Mouse (Mus musculus): ENCODE results near the gene Ppm1d. TPM values are rescaled to one million over a fixed set of nuclear protein-coding genes. Genes with fewer than 3 reads are reported as not detected.

Gene Ppm1d
- polyA plus RNA-seq, 1 experiment = 6.1 TPM

- H3K36me3 ChIP-seq (ENCODE audit: control insufficient read depth, insufficient read depth) = no peaks in the 10 kb centered on the region
- TF ChIP-seq MAX (IDR thresholded peaks at IDR 0.05; ENCODE audit: low read depth) (no peak), USF1 (IDR thresholded peaks at IDR 0.05; ENCODE audit: low read depth) (no peak), REST (IDR thresholded peaks at IDR 0.05; ENCODE audit: insufficient read depth, insufficient read length) (no peak), E2F4 (IDR thresholded peaks at IDR 0.05; ENCODE audit: insufficient read depth) (no peak), TCF3 (IDR thresholded peaks at IDR 0.05; ENCODE audit: insufficient read length, low read depth) (no peak), CEBPB (IDR thresholded peaks at IDR 0.05; ENCODE audit: insufficient read depth, poor library complexity, severe bottlenecking) (no peak), SRF (IDR thresholded peaks at IDR 0.05; ENCODE audit: control insufficient read depth, insufficient read length, low read depth) (no peak), POLR2AphosphoS2 (IDR thresholded peaks at IDR 0.05; ENCODE audit: insufficient read length, low read depth) (no peak), MYOD1 (IDR thresholded peaks at IDR 0.05; ENCODE audit: control insufficient read depth in 1 of 3, insufficient read length in 2 of 3, low read depth in 2 of 3) (no peak), MYOG (IDR thresholded peaks at IDR 0.05; ENCODE audit: control insufficient read depth in 1 of 3, insufficient read depth in 1 of 3, insufficient read length in 2 of 3, low read depth in 2 of 3) (no peak), POLR2A (IDR thresholded peaks at IDR 0.05; ENCODE audit: insufficient read length, low read depth) (no peak), TCF12 (IDR thresholded peaks at IDR 0.05; ENCODE audit: insufficient read depth, poor library complexity, severe bottlenecking) (no peak)
- no peak overlapping the region for H3ac ChIP-seq (ENCODE audit: control insufficient read depth, insufficient read length)
These were observed 82.9 kb downstream of the Ppm1d start for GRCm38 (mm10) chr11:85393990-85394389.

GRCm38 (mm10) chr11:85395361-85395760 lies 84.3 kb downstream of the Ppm1d start:
- no peaks in the 10 kb centered on the region for H3K27me3 ChIP-seq (ENCODE audit: control insufficient read depth, insufficient read depth, insufficient read length)
- TF ChIP-seq SRF (IDR thresholded peaks at IDR 0.05; ENCODE audit: control insufficient read depth, insufficient read length, low read depth) (no peak), REST (IDR thresholded peaks at IDR 0.05; ENCODE audit: insufficient read depth, insufficient read length) (no peak), POLR2A (IDR thresholded peaks at IDR 0.05; ENCODE audit: insufficient read length, low read depth) (no peak), E2F4 (IDR thresholded peaks at IDR 0.05; ENCODE audit: insufficient read depth) (no peak), TCF3 (IDR thresholded peaks at IDR 0.05; ENCODE audit: insufficient read length, low read depth) (no peak), TCF12 (IDR thresholded peaks at IDR 0.05; ENCODE audit: insufficient read depth, poor library complexity, severe bottlenecking) (no peak), MAX (IDR thresholded peaks at IDR 0.05; ENCODE audit: low read depth) (no peak), USF1 (IDR thresholded peaks at IDR 0.05; ENCODE audit: low read depth) (no peak), CEBPB (IDR thresholded peaks at IDR 0.05; ENCODE audit: insufficient read depth, poor library complexity, severe bottlenecking) (no peak), POLR2AphosphoS2 (IDR thresholded peaks at IDR 0.05; ENCODE audit: insufficient read length, low read depth) (no peak), MYOD1 (IDR thresholded peaks at IDR 0.05; ENCODE audit: control insufficient read depth in 1 of 3, insufficient read length in 2 of 3, low read depth in 2 of 3) (no peak), MYOG (IDR thresholded peaks at IDR 0.05; ENCODE audit: control insufficient read depth in 1 of 3, insufficient read depth in 1 of 3, insufficient read length in 2 of 3, low read depth in 2 of 3) (no peak)
- no peak overlapping the region for H3ac ChIP-seq (ENCODE audit: control insufficient read depth, insufficient read length)
- no peak overlapping the region for H3K4me3 ChIP-seq
- no peak overlapping the region for H3K4me2 ChIP-seq (ENCODE audit: low read depth)
- H3K36me3 ChIP-seq (ENCODE audit: control insufficient read depth, insufficient read depth) = no peaks in the 10 kb centered on the region
- H3K79me2 ChIP-seq (ENCODE audit: control insufficient read depth, insufficient read depth) = no peaks in the 10 kb centered on the region

More at GRCm38 (mm10) chr11:85393990-85394389, 82.9 kb downstream of the Ppm1d start:
- no peaks in the 10 kb centered on the region for H3K27me3 ChIP-seq (ENCODE audit: control insufficient read depth, insufficient read depth, insufficient read length)
- H3K4me3 ChIP-seq = no peak overlapping the region
- H3K4me2 ChIP-seq (ENCODE audit: low read depth) = no peak overlapping the region
- no peaks in the 10 kb centered on the region for H3K79me2 ChIP-seq (ENCODE audit: control insufficient read depth, insufficient read depth)

Other genes starting within 250 kb of the Ppm1d start
- 4.5 TPM for gene Usp32, start 171.1 kb upstream of the Ppm1d start, polyA plus RNA-seq (2012; fragmentation: generic; extraction: Trizol)
- gene 1700125H20Rik, start 140.8 kb upstream of the Ppm1d start, polyA plus RNA-seq (2012; fragmentation: generic; extraction: Trizol) = not detected
- 8.5 TPM for gene Appbp2, start 76.1 kb upstream of the Ppm1d start, polyA plus RNA-seq (2012; fragmentation: generic; extraction: Trizol)
- gene Bcas3, start 41.9 kb downstream of the Ppm1d start, polyA plus RNA-seq (2012; fragmentation: generic; extraction: Trizol) = 30.1 TPM

Data from myocyte (in vitro differentiated cells).